Mouse (Mus musculus) bone marrow, adult 2 months (tissue): ENCODE data around the gene Gm9639.

Source experiments
- CTCF ChIP-seq: fragments of 200-500 bp; IDR thresholded peaks from 2 replicates; pipeline ENCODE4 v1.5.1; 2011; ENCODE audit warnings: low read length, control low read depth; ENCODE audit not compliant: control insufficient read depth, insufficient read depth
- POLR2A ChIP-seq: fragments of 200-500 bp; IDR thresholded peaks from 2 replicates; pipeline ENCODE4 v1.6.1; 2011; ENCODE audit warnings: low read depth, mild to moderate bottlenecking, control low read depth, low read length, borderline replicate concordance; ENCODE audit not compliant: control insufficient read depth

DNA sequence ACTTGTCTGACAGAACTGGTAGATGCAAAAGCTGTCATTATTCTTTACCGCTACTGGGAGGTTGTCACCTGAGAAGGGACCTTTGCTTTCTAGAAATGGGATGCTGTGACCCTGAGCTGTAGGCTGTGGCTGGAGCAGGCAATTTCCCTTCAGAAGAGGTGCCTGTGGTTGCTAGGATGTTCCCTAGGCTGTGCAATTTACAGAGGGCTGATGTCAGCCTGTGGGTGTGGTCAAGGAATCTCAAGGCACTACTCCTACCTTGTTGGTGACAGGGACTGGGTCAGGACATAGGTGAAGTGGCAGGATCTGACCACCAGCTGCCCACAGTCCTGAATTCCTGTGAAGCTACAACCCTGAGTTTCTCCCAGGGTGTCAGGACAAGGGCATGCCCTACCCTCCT, 25.1 kb downstream of the Gm9639 start:
- TF ChIP-seq CTCF, result no peak
- no peak for TF ChIP-seq POLR2A
